Mouse (Mus musculus): ENCODE results near the gene Tcf20.
A peak's percentile ranks its signal among the peaks of the same experiment; 100 is the strongest.
"Not testable (repeated sequence)": the region's sequence is repeated elsewhere in the genome, so short reads cannot be mapped to it uniquely, and the experiment has no call there.

Gene Tcf20

GRCm38 (mm10) chr15:82898740-82899675, 88.7 kb downstream of the Tcf20 start:
- DNase-seq (ENCODE audit: low spot score): peak; percentile 36

- no peak for DNase-seq (ENCODE audit: low spot score)
These were observed 89.4 kb downstream of the Tcf20 start for GRCm38 (mm10) chr15:82898141-82898739.

GRCm38 (mm10) chr15:82896336-82896735, 91.3 kb downstream of the Tcf20 start:
- DNase-seq (ENCODE audit: low spot score): no peak

DNA sequence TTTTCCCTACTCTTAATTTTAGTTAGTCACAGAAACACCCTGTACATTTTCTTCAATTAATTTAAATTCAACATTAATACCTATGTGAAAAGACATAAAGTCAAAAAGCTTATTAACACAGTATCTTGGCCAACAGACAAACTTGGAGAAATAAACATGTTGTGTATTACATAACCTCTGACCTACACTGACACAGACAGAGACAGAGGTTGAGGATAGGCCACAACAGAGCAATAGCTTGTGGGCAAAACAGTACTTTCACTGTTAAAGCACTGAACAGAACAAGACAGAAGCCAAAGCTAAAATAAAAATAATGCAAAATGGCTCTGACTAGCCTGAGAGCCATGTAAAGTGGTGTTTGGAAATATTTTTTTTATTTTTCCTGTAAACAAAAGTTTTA, 97.2 kb downstream of the Tcf20 start:
- no peak for DNase-seq (ENCODE audit: low spot score)

- DNase-seq (ENCODE audit: low spot score): no peak
These were observed 98.2 kb downstream of the Tcf20 start for GRCm38 (mm10) chr15:82889426-82889825.

- no peak for DNase-seq (ENCODE audit: low spot score)
These were observed 99.2 kb downstream of the Tcf20 start for GRCm38 (mm10) chr15:82888466-82888865.

GRCm38 (mm10) chr15:82877309-82877708, 110.4 kb downstream of the Tcf20 start:
- DNase-seq (ENCODE audit: low spot score): no peak

GRCm38 (mm10) chr15:82876863-82877262, 110.8 kb downstream of the Tcf20 start:
- DNase-seq (ENCODE audit: low spot score): no peak

DNA sequence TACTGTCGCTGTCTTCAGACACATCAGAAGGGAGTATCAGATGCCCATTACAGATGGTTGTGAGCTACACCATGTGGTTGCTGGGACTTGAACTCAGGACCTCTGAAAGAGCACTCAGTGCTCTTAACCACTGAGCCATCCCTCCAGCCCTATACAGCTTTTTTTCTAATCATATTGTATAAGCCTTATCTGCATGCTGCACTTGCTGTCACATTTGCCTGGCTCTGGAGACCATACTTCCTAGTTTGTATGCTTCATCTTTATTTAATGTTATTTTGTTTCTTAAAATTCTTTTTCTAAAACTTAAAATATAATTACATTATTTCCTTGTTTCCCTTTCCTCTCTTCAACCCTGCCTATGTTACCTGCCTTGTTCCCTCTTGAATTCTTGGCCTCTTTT, 115.6 kb downstream of the Tcf20 start:
- no peak for DNase-seq (ENCODE audit: low spot score)

DNA sequence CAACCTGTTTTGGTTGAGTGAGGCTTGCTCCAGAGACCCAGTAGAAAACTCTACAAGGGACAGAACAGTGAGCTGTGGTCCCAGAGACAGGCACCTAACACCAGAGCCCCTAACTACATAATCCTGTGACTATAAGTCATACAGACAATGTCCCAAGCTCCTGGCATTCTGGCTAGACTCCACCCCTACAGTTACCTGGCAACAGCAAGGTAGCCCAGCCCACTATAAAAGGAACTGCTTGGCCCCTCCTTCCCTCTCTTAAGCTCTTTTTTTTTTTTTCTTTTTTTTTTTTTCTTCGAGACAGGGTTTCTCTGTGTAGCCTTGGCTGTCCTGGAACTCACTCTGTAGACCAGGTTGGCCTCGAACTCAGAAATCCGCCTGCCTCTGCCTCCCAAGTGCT, 121.4 kb downstream of the Tcf20 start:
- not testable (repeated sequence) for DNase-seq (ENCODE audit: low spot score)

DNA sequence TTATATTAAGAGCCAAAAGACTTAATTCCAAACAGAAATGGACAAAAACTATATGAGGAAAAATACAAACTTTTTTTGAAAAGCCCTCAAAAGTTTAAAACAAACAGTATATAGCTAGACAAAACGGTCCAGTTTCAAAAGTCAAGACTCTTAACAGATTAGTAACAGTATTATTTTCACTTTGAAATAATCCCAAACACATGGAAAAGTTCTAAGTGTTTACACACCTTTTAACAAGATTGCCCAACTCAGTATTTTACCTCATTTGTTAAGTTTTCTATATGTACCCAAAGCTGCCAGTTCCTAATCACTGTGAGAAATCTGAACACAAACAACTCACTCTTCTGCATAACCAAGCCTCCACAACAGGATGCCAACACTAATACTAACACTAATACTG, 124.0 kb downstream of the Tcf20 start:
- DNase-seq (ENCODE audit: low spot score): no peak

DNA sequence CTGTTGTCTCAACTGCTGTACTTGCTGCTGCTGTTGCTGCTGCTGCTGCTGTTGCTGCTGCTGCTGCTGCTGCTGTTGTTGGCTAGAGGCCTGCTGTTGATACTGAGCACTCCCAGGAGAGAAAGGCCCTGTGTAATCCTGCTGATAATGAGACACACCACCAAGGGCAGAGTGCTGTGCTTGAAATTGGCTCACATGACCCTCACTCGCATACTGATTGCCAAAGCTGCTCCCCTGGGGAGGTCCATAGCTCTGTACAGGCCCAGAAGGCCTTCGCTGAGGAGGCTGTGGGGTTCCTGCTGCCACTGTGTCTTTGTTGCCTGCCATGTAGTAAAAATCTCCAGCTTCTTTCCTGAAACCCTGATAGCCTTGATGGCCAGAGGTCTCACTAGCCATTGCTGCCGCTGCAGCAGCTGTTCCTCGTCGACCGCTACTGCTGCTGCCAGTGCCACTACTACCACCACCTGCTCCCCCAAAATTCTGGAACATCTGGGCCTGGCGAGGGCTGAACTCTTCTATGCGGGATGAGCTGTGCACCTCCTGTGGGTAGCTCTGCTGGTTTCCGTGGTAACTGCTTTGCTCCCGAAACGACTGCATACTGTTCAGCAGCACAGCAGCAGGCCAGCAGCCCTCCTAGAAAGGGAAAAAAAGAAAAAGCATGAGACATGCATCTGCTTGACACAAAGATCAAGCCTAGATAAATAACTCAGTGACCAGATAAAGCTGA, 130.9 kb downstream of the Tcf20 start:
- DNase-seq (ENCODE audit: low spot score): no peak

DNA sequence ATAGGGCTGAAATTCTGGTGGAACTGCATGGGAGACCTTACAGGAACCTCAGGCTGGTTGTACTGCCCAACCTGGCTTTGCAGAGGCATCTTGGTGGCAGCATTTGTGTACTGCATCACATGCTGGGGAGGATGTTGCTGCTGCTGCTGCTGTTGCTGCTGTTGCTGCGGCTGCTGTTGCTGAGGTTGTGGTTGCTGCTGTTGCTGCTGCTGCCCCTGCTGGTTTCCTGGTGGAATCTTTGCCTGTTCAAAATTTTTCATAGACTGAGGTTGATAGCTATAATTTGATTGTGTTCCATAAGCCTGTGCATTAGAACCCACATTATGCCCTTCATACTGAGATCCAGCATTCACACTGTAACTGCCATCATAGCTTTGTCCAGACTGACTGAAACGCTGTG, 131.6 kb downstream of the Tcf20 start:
- no peak for DNase-seq (ENCODE audit: low spot score)

DNA sequence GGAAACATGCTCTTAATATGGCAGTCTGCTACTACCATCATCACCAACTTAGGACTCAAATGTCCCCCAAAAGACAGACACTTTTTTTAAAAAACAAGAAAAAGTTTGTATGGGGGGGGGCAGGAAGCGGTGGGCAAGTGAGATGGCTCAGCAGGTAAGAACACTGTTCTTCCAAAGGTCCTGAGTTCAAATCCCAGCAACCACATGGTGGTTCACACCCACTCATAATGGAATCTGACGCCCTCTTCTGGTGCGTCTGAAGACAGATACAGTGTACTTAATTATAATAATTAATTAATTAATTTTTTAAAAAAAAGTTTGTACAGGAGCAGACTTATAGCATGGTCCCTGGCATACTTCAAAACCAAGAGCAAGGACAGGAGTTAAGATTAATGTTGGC, 148.5 kb downstream of the Tcf20 start:
- no peak for DNase-seq (ENCODE audit: low spot score)

DNA sequence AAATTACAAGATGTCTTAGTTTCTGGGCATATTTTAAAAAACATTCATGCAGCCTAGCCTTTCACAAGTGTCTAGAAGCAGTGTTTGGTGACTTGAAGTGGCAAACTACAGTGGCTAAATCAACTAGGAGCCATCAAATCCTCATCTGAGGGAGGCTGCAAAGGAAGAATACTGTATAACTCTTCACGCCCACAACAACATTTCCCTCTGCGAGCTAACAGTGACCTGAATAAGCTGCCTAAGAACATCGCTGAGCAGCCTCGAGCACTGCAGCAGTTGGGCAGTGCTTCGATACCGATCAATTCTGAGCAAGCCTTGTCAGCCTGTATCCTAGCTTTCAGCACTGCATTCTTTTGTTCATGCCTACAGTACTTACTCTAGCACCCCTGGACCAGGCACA, 157.8 kb downstream of the Tcf20 start:
- no peak for DNase-seq (ENCODE audit: low spot score)

- no peak for DNase-seq (ENCODE audit: low spot score)
These were observed 161.8 kb downstream of the Tcf20 start for GRCm38 (mm10) chr15:82825866-82826265.

- no peak for DNase-seq (ENCODE audit: low spot score)
These were observed 165.3 kb downstream of the Tcf20 start for GRCm38 (mm10) chr15:82822347-82822746.

GRCm38 (mm10) chr15:82821657-82822056, 166.0 kb downstream of the Tcf20 start:
- DNase-seq (ENCODE audit: low spot score): no peak

- no peak for DNase-seq (ENCODE audit: low spot score)
These were observed 172.4 kb downstream of the Tcf20 start for GRCm38 (mm10) chr15:82815296-82815695.

- peak; percentile 66 for DNase-seq (ENCODE audit: low spot score)
These were observed 172.9 kb downstream of the Tcf20 start for GRCm38 (mm10) chr15:82814806-82815205.

DNA sequence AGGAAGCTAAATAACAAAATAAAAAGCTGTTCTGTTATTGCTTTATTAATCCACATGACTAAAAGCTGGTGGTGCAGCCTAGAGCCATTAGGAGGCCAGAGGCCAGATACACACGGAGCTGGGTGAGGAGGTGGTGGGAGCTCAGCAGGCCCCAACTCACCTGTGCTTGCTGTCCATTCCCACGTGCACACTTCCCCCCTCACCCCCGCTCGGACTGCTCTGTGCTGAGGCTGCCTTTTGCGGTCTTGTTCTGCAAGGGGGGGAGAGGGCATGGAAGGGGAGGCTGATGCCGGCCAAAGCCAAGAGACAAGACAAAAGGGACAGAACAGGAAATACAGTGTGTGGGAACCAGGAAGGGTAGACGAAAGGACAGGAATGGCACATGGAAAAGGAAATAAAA, 173.4 kb downstream of the Tcf20 start:
- no peak for DNase-seq (ENCODE audit: low spot score)

- no peak for DNase-seq (ENCODE audit: low spot score)
These were observed 177.1 kb downstream of the Tcf20 start for GRCm38 (mm10) chr15:82810556-82810955.

DNA sequence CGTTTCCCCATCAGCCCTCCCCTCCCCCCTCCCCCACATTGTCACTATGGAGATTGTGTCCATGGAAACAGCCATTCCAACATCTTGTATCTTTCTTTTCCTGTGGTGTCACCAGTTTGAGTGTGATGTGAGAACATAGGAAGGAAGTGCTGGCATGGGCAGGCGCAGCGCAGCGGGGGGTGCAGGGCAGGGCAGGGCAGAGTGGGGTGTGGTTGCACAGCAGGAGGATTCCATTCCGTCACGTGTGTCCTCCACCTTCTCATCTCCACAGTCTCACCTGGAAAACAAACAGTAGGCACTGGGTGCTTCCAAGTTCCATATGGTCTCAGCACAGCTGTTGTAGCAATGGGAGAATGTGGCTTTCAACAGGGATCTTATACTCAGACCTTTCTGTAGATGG, 178.2 kb downstream of the Tcf20 start:
- no peak for DNase-seq (ENCODE audit: low spot score)
